Mouse (Mus musculus) ES-E14 (cell line): Measurements from ENCODE around the gene Cacnb4. TPM values are rescaled to one million over a fixed set of nuclear protein-coding genes. Genes with fewer than 3 reads are reported as not detected.

Experiments used
- DNase-seq: peaks from one replicate; pipeline ENCODE4 v3.0.0-alpha.2; 2013; ENCODE audit warnings: low read depth, low spot score
- H3K27ac ChIP-seq: 2 replicates; pipeline ENCODE4 v1.5.1; 2012; ENCODE audit warnings: low read depth, mild to moderate bottlenecking, low read length, moderate library complexity, mixed read lengths; ENCODE audit not compliant: poor library complexity, insufficient read depth, severe bottlenecking
- H3K36me3 ChIP-seq: 2 replicates; pipeline ENCODE4 v1.6.1; 2012; ENCODE audit warnings: mild to moderate bottlenecking, low read length, moderate library complexity, mixed read lengths; ENCODE audit not compliant: control insufficient read depth, poor library complexity, insufficient read depth, severe bottlenecking
- H3K4me1 ChIP-seq, 2 experiments: fragments of 150-350 bp in 1 of 2; sonication (generic) in 1 of 2; 2 replicates each; pipeline ENCODE4 v1.6.1; 2012; ENCODE audit warnings: low read length in 2 of 2, mild to moderate bottlenecking in 1 of 2, mixed read lengths in 1 of 2; ENCODE audit not compliant: control insufficient read depth in 2 of 2, insufficient read depth in 2 of 2, poor library complexity in 1 of 2
- H3K4me3 ChIP-seq, 2 experiments: fragments of 150-350 bp in 1 of 2; sonication (generic) in 1 of 2; 2 replicates each; pipeline ENCODE4 v1.5.1; 2012; ENCODE audit warnings: low read length in 2 of 2, low read depth in 1 of 2, mild to moderate bottlenecking in 1 of 2, mixed read lengths in 1 of 2; ENCODE audit not compliant: insufficient read depth in 1 of 2, poor library complexity in 1 of 2, severe bottlenecking in 1 of 2
- H3K9ac ChIP-seq: 2 replicates; pipeline ENCODE4 v1.6.1; 2012; ENCODE audit warnings: low read depth, mild to moderate bottlenecking, low read length, mixed read lengths; ENCODE audit not compliant: poor library complexity, insufficient read depth, severe bottlenecking
- H3K9me3 ChIP-seq: fragments of 150-350 bp; sonication (generic); 2 replicates; pipeline ENCODE4 v1.6.1; 2012; ENCODE audit warnings: low read depth, mild to moderate bottlenecking, low read length; ENCODE audit not compliant: control insufficient read depth, insufficient read depth
- CHD2 ChIP-seq: IDR thresholded peaks from 2 replicates; pipeline ENCODE4 v1.6.1; 2014; ENCODE audit warnings: mild to moderate bottlenecking, low read depth, low read length, inconsistent platforms
- HCFC1 ChIP-seq: IDR thresholded peaks from 2 replicates; pipeline ENCODE4 v1.6.1; 2012; ENCODE audit warnings: low read length, inconsistent platforms, borderline replicate concordance; ENCODE audit not compliant: insufficient read depth
- MAFK ChIP-seq: IDR thresholded peaks from 2 replicates; pipeline ENCODE4 v1.6.1; 2014; ENCODE audit warnings: mild to moderate bottlenecking, low read depth, low read length, inconsistent platforms; ENCODE audit not compliant: insufficient read depth
- ZC3H11A ChIP-seq: IDR thresholded peaks from 2 replicates; pipeline ENCODE4 v1.6.1; 2012; ENCODE audit warnings: low read depth, mild to moderate bottlenecking, inconsistent platforms, low read length, borderline replicate concordance
- ZNF384 ChIP-seq: IDR thresholded peaks from 2 replicates; pipeline ENCODE4 v1.6.1; 2012; ENCODE audit warnings: low read depth, low read length, inconsistent platforms
- in situ Hi-C, 2 experiments: fragments of 600-800 bp; cut with MboI; formaldehyde crosslinking; loops; one replicate each; pipeline ENCODE4 v1.15.1; 2025; ENCODE audit warnings: low sequenced_read_pairs in 2 of 2, inconsistent platforms in 1 of 2; ENCODE audit not compliant: unreplicated experiment in 2 of 2
- total RNA-seq: library from RNA; depleted of rRNA; stranded (reverse); fragments of 300-350 nt; gene quantifications from 2 replicates; pipeline ENCODE4 v1.2.3, GENCODE M21; 2012

The Cacnb4 gene
- total RNA-seq, 1 experiment: 0.09 TPM

DNA sequence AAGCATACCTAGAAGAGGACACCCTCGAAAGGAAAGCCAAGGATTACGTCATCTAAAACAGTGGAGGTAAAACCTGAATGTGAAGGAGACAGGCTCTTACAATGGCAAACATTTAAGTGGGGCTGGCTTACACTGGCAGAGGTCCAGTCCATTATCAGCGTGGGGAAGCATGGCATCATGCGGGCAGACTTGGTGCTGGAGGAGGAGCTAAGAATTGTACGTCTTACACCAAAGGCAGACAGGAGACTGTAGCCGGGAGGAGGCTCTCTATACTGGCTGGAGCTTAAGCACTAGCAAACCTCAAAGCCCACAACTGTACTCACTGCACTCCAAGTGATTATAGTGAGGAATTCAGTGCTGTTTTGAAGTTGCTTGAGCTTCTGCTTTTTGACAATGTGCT lies 73.2 kb downstream of the Cacnb4 start:
- no peak overlapping the region for H3K9ac ChIP-seq

DNA sequence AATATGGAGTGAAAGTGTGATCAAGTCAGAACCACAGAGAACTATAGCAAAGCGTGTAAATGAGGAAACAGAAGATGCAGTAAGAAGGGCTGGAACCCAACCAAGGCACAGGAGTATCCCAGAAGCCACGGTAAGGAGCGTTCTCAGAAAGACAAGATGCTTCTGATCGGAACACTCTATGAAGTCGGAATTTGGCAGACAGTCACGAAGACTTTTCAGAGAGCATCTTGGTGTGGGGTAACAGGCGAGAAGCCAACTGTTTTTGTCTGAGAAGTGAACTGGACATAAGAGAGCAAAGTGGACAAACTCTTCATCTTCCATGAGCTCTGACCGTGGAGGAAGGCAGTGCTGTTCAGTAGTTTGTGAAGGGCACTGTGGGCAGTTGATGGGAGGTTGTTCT lies 73.7 kb downstream of the Cacnb4 start:
- no peaks in the 10 kb centered on the region for H3K9me3 ChIP-seq
- H3K4me1 ChIP-seq: peaks cover 0 to 2% of the 10 kb centered on the region in 2 experiments; a peak in 1 of 4 replicates
- no peak for DNase-seq
- no peak overlapping the region for H3K9ac ChIP-seq
- TF ChIP-seq ZC3H11A (no peak), ZNF384 (no peak), HCFC1 (no peak), CHD2 (no peak), MAFK (no peak)
- in situ Hi-C loops: no loop called here
- no peak overlapping the region for H3K27ac ChIP-seq
- no peaks in the 10 kb centered on the region for H3K36me3 ChIP-seq
- H3K4me3 ChIP-seq: no peak overlapping the region

More for the DNA sequence above, 73.2 kb downstream of the Cacnb4 start:
- Histone ChIP-seq H3K9me3 (no peaks in the 10 kb centered on the region), H3K4me3 (no peak overlapping the region), H3K36me3 (no peaks in the 10 kb centered on the region), H3K4me1 (peaks cover 2 to 3% of the 10 kb centered on the region in 2 experiments; a peak in 1 of 4 replicates), H3K27ac (no peak overlapping the region)
- no peak for TF ChIP-seq ZNF384
- TF ChIP-seq CHD2: no peak
- TF ChIP-seq ZC3H11A: no peak
- no peak for TF ChIP-seq HCFC1
- no peak for TF ChIP-seq MAFK
- DNase-seq: no peak
- in situ Hi-C loops: no loop called here

DNA sequence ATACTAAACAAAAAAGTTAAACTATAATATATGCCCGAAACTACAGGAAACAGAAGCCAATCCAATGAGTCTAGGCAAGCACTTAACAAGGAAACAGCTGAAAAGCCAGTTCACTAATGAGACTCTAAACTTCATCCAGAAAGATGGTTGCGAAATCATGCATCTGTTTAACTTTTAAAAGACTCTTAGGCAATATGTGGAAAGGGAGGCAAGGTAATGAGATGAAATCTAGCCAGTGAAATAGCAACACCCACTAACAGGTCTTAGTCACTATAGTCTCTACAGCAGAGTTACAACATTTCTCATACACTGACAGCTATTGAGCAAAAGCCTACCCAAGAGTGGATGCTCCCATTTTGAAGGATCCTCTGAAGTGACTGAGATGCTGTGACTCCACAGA lies 74.4 kb downstream of the Cacnb4 start:
- no peak overlapping the region for H3K27ac ChIP-seq
- no peak overlapping the region for H3K4me3 ChIP-seq
- no peaks in the 10 kb centered on the region for H3K9me3 ChIP-seq
- H3K36me3 ChIP-seq: no peaks in the 10 kb centered on the region
- in situ Hi-C loops: no loop called here
- TF ChIP-seq CHD2: no peak
- no peak for TF ChIP-seq HCFC1
- no peak for TF ChIP-seq ZC3H11A
- TF ChIP-seq ZNF384: no peak
- TF ChIP-seq MAFK: no peak
- no peak for DNase-seq
- no peaks in the 10 kb centered on the region for H3K4me1 ChIP-seq
- no peak overlapping the region for H3K9ac ChIP-seq

DNA sequence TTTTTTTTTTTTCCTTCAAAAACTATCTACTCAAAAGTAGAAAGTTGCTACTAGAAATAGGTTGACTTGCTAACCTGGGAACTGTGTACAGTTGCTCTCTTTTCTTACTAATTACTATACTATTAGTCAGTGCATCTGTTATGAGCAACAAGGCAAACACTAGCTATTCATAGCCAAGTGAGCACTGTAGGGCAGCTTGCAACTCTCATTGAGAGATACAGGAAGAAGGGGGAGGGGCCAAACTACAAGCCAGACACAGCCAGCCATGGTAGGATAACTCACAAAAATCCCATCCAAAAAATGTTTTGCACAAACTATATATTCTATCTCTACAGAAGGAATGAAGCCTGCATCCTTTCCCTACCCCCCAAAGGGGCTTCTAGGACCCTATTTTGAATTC lies 79.1 kb downstream of the Cacnb4 start:
- no peak for DNase-seq
- TF ChIP-seq ZNF384 (no peak), MAFK (no peak), HCFC1 (no peak), ZC3H11A (no peak), CHD2 (no peak)
- H3K9me3 ChIP-seq: no peaks in the 10 kb centered on the region
- H3K9ac ChIP-seq: no peak overlapping the region
- no peak overlapping the region for H3K4me3 ChIP-seq
- no peaks in the 10 kb centered on the region for H3K36me3 ChIP-seq
- no peak overlapping the region for H3K27ac ChIP-seq
- no peaks in the 10 kb centered on the region; a peak in 1 of 4 replicates for H3K4me1 ChIP-seq
- in situ Hi-C loops: loop anchor here in 1 of 2 experiments (25.0 kb wide), 2 partner anchors 335 to 435 kb away; no protein-coding TSS in a partner anchor

DNA sequence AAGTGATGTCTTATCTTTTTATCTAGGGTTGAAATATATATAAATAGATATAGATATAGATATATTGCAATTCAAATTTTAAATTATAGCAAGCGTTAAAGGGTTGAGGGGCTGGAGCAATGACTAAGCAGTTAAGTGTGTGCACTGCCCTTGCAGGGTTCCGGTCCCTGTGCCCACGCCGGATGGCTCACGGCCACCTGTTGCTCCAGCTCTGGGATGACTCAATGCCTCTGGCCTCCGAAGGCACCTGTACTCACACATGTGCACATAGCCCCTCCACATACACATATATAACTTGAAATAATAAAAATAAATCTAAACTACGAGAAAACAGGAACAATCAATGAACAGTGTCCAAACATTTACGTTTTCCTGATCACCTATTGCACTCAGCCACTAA lies 82.8 kb downstream of the Cacnb4 start:
- DNase-seq: no peak
- Histone ChIP-seq H3K27ac (no peak overlapping the region), H3K36me3 (no peaks in the 10 kb centered on the region), H3K4me3 (no peak overlapping the region), H3K9ac (no peak overlapping the region), H3K9me3 (no peaks in the 10 kb centered on the region), H3K4me1 (no peaks in the 10 kb centered on the region; a peak in 1 of 4 replicates)
- no peak for TF ChIP-seq MAFK
- TF ChIP-seq HCFC1: no peak
- no peak for TF ChIP-seq ZC3H11A
- TF ChIP-seq ZNF384: no peak
- no peak for TF ChIP-seq CHD2
- in situ Hi-C loops: loop anchor here in 1 of 2 experiments (25.0 kb wide), 2 partner anchors 332 to 432 kb away; no protein-coding TSS in a partner anchor
